Mouse (Mus musculus) stomach, postnatal 0 days (tissue): ENCODE measurements around the gene Sipa1l2. TPM values are rescaled to one million over a fixed set of nuclear protein-coding genes. Genes with fewer than 3 reads are reported as not detected.

Experiments used
- ATAC-seq: fragments of 200-750 bp; cut with Nextera tagmentation; 2 replicates; pipeline ENCODE4 v1.8.0; 2017; ENCODE audit not compliant: low FRiP score, low TSS enrichment
- DNase-seq: peaks from one replicate; pipeline ENCODE4 v3.0.0-alpha.2; 2016; ENCODE audit warnings: low spot score
- H3K27ac ChIP-seq: fragments of 300-500 bp; sonication (generic); replicated peaks from 2 replicates; pipeline ENCODE4 v1.5.1; 2014; ENCODE audit warnings: mild to moderate bottlenecking, control low read depth
- H3K27me3 ChIP-seq: fragments of 300-500 bp; sonication (generic); 2 replicates; pipeline ENCODE4 v1.6.1; 2014; ENCODE audit warnings: low read length; ENCODE audit not compliant: control insufficient read depth, insufficient read depth
- H3K36me3 ChIP-seq: fragments of 300-500 bp; sonication (generic); 2 replicates; pipeline ENCODE4 v1.6.1; 2014; ENCODE audit warnings: low read length, mixed read lengths; ENCODE audit not compliant: control insufficient read depth, insufficient read depth
- H3K4me1 ChIP-seq: fragments of 300-500 bp; sonication (generic); replicated peaks from 2 replicates; pipeline ENCODE4 v1.6.1; 2014; ENCODE audit warnings: antibody characterized with exemption; ENCODE audit not compliant: control insufficient read depth, insufficient read depth
- H3K4me2 ChIP-seq: fragments of 300-500 bp; sonication (generic); replicated peaks from 2 replicates; pipeline ENCODE4 v1.6.1; 2014; ENCODE audit warnings: low read depth, mild to moderate bottlenecking, control low read depth, moderate library complexity
- H3K4me3 ChIP-seq: fragments of 300-500 bp; sonication (generic); 2 replicates; pipeline ENCODE4 v1.5.1; 2014; ENCODE audit warnings: low read depth, low read length, control low read depth
- H3K9ac ChIP-seq: fragments of 300-500 bp; sonication (generic); 2 replicates; pipeline ENCODE4 v1.6.1; 2014; ENCODE audit warnings: mild to moderate bottlenecking, low read length, control low read depth, mixed read lengths
- H3K9me3 ChIP-seq: fragments of 300-500 bp; sonication (generic); 2 replicates; pipeline ENCODE4 v1.6.1; 2016; ENCODE audit warnings: low read length; ENCODE audit not compliant: control insufficient read depth
- CTCF ChIP-seq: IDR thresholded peaks from 2 replicates; pipeline ENCODE4 v1.5.1; 2016; ENCODE audit warnings: antibody characterized with exemption, low read depth, mild to moderate bottlenecking, moderate library complexity
- EP300 ChIP-seq: optimal IDR thresholded peaks from 2 replicates; pipeline ENCODE3; 2016; ENCODE audit warnings: antibody characterized with exemption
- WGBS: fragments of 180-500 bp; shearing (Covaris S2); extraction: QIAGEN DNeasy Blood & Tissue Kit; methylation state at CpG from one replicate; pipeline ENCODE4 v1.1.7; 2014; 5-methylcytosine and 5-hydroxymethylcytosine counted together
- polyA plus RNA-seq: library from polyadenylated mRNA; unstranded; fragments of >200 nt; fragmentation: Nextera tagmentation; extraction: Ambion mirVana; gene quantifications from 2 replicates; pipeline ENCODE4 v1.2.1, GENCODE M21; 2015

The Sipa1l2 gene
- polyA plus RNA-seq, 1 experiment from 2014 or later = 3.1 TPM

- ATAC-seq (0 out of 2 replicates have a peak, but pooled peaks have one; percentile 38), DNase-seq (no peak)
- Histone ChIP-seq H3K36me3 (no peaks in the 10 kb centered on the region), H3K9ac (no peak overlapping the region), H3K4me2 (no peak overlapping the region), H3K27ac (no peak overlapping the region), H3K4me3 (no peak overlapping the region), H3K27me3 (no peaks in the 10 kb centered on the region), H3K9me3 (no peaks in the 10 kb centered on the region), H3K4me1 (no peaks in the 10 kb centered on the region)
- 34% methylated on average over 3 of the region's 3 CpGs for WGBS
- TF ChIP-seq CTCF = no peak
- TF ChIP-seq EP300 = no peak
These were observed 187.9 kb downstream of the Sipa1l2 start for GRCm38 (mm10) chr8:125381674-125382073.

GRCm38 (mm10) chr8:125379939-125380338, 189.7 kb downstream of the Sipa1l2 start:
- Histone ChIP-seq H3K27ac (no peak overlapping the region), H3K36me3 (no peaks in the 10 kb centered on the region), H3K4me3 (no peak overlapping the region), H3K4me1 (no peaks in the 10 kb centered on the region), H3K9me3 (no peaks in the 10 kb centered on the region), H3K4me2 (no peak overlapping the region), H3K27me3 (no peaks in the 10 kb centered on the region), H3K9ac (no peak overlapping the region)
- no peak for DNase-seq
- TF ChIP-seq EP300 (no peak), CTCF (peak; percentile 45)
- no peak for ATAC-seq
- WGBS = 50% methylated on average over 7 of the region's 7 CpGs

GRCm38 (mm10) chr8:125379156-125379555, 190.5 kb downstream of the Sipa1l2 start:
- no peaks in the 10 kb centered on the region for H3K4me1 ChIP-seq
- no peak for DNase-seq
- H3K27me3 ChIP-seq = no peaks in the 10 kb centered on the region
- no peak overlapping the region for H3K9ac ChIP-seq
- no peaks in the 10 kb centered on the region for H3K9me3 ChIP-seq
- WGBS = 51% methylated on average over 10 of the region's 10 CpGs
- H3K27ac ChIP-seq = no peak overlapping the region
- no peak for ATAC-seq
- H3K4me2 ChIP-seq = no peak overlapping the region
- no peaks in the 10 kb centered on the region for H3K36me3 ChIP-seq
- no peak overlapping the region for H3K4me3 ChIP-seq
- TF ChIP-seq EP300 = no peak

- Histone ChIP-seq H3K4me2 (no peak overlapping the region), H3K9ac (no peak overlapping the region), H3K36me3 (no peaks in the 10 kb centered on the region), H3K4me3 (no peak overlapping the region), H3K27ac (no peak overlapping the region), H3K27me3 (no peaks in the 10 kb centered on the region), H3K4me1 (no peaks in the 10 kb centered on the region), H3K9me3 (no peaks in the 10 kb centered on the region)
- no peak for TF ChIP-seq EP300
- no peak for TF ChIP-seq CTCF
- DNase-seq = no peak
- ATAC-seq = no peak
- 87% methylated on average over 3 of the region's 3 CpGs for WGBS
These were observed 191.9 kb downstream of the Sipa1l2 start for GRCm38 (mm10) chr8:125377704-125378103.

GRCm38 (mm10) chr8:125376448-125376845, 193.2 kb downstream of the Sipa1l2 start:
- Histone ChIP-seq H3K9me3 (no peaks in the 10 kb centered on the region), H3K9ac (no peak overlapping the region), H3K27ac (no peak overlapping the region), H3K36me3 (no peaks in the 10 kb centered on the region), H3K4me2 (no peak overlapping the region), H3K4me1 (no peaks in the 10 kb centered on the region), H3K27me3 (no peaks in the 10 kb centered on the region), H3K4me3 (no peak overlapping the region)
- ATAC-seq (no peak), DNase-seq (no peak)
- WGBS = 57% methylated on average over 6 of the region's 6 CpGs
- TF ChIP-seq EP300 (no peak), CTCF (no peak)

- no peak for ATAC-seq
- Histone ChIP-seq H3K4me3 (no peak overlapping the region), H3K9ac (no peak overlapping the region), H3K36me3 (no peaks in the 10 kb centered on the region), H3K27me3 (no peaks in the 10 kb centered on the region), H3K4me2 (no peak overlapping the region), H3K4me1 (no peaks in the 10 kb centered on the region), H3K27ac (no peak overlapping the region), H3K9me3 (no peaks in the 10 kb centered on the region)
- TF ChIP-seq EP300 (no peak), CTCF (no peak)
- DNase-seq = no peak
- WGBS = 46% methylated on average over 8 of the region's 8 CpGs
These were observed 193.8 kb downstream of the Sipa1l2 start for GRCm38 (mm10) chr8:125375659-125376447.
